Mouse (Mus musculus): ENCODE data around the gene Susd4. TPM values are rescaled to one million over a fixed set of nuclear protein-coding genes. Genes with fewer than 3 reads are reported as not detected.

Gene Susd4
- polyA plus RNA-seq, 1 experiment from 2014 or later: 20.9 TPM

- no peak overlapping the region for H3K4me2 ChIP-seq
- H3K4me1 ChIP-seq (ENCODE audit: insufficient read depth): no peaks in the 10 kb centered on the region
- H3K27me3 ChIP-seq (ENCODE audit: insufficient read depth, low read length): no peaks in the 10 kb centered on the region
- no peak overlapping the region for H3K27ac ChIP-seq (ENCODE audit: low read depth)
- WGBS: 87% methylated on average over 1 of the region's 1 CpGs
- DNase-seq (no peak), ATAC-seq (ENCODE audit: insufficient read depth) (no peak)
- H3K9me3 ChIP-seq (ENCODE audit: low read depth, low read length): no peaks in the 10 kb centered on the region
- no peaks in the 10 kb centered on the region for H3K36me3 ChIP-seq (ENCODE audit: insufficient read depth)
- TF ChIP-seq CTCF (IDR thresholded peaks at IDR 0.05; ENCODE audit: low read depth): no peak
- no peak overlapping the region for H3K9ac ChIP-seq
- H3K4me3 ChIP-seq (ENCODE audit: low read depth, low read length): no peak overlapping the region
These were observed 86.4 kb downstream of the Susd4 start for GRCm38 (mm10) chr1:182850080-182850479.

DNA sequence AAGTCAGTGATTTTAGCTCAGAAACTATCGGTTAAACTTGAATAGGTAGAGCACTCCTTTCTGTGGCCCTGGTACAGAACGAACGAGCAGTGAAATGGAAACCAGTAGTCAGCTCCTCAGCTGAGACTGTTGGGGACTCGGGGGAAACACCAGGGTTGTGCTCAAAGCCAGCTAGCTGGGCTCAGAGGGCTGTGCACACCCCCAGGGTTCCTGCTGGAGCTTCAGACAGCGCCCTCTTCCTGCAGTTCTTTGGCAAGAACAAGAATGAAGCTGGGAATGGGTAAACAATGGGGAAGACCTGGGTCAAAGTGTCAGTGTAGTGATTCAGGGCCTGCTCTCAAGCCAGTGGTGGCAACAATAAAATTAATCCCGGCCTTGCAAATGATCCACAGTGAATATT lies 88.5 kb downstream of the Susd4 start:
- DNase-seq (peak; percentile 15), ATAC-seq (ENCODE audit: insufficient read depth) (no peak)
- no peak overlapping the region for H3K4me2 ChIP-seq
- no peak for TF ChIP-seq CTCF (IDR thresholded peaks at IDR 0.05; ENCODE audit: low read depth)
- no peak overlapping the region for H3K4me3 ChIP-seq (ENCODE audit: low read depth, low read length)
- H3K27me3 ChIP-seq (ENCODE audit: insufficient read depth, low read length): no peaks in the 10 kb centered on the region
- no peaks in the 10 kb centered on the region for H3K36me3 ChIP-seq (ENCODE audit: insufficient read depth)
- no peak overlapping the region for H3K27ac ChIP-seq (ENCODE audit: low read depth)
- H3K9ac ChIP-seq: no peak overlapping the region
- 53% methylated on average over 6 of the region's 6 CpGs for WGBS
- no peaks in the 10 kb centered on the region for H3K9me3 ChIP-seq (ENCODE audit: low read depth, low read length)
- no peaks in the 10 kb centered on the region for H3K4me1 ChIP-seq (ENCODE audit: insufficient read depth)

GRCm38 (mm10) chr1:182856636-182857035 lies 93.0 kb downstream of the Susd4 start:
- DNase-seq: no peak
- H3K27ac ChIP-seq (ENCODE audit: low read depth): no peak overlapping the region
- no peak for TF ChIP-seq CTCF (IDR thresholded peaks at IDR 0.05; ENCODE audit: low read depth)
- H3K4me2 ChIP-seq: no peak overlapping the region
- no peak overlapping the region for H3K4me3 ChIP-seq (ENCODE audit: low read depth, low read length)
- H3K36me3 ChIP-seq (ENCODE audit: insufficient read depth): no peaks in the 10 kb centered on the region
- no peak for ATAC-seq (ENCODE audit: insufficient read depth)
- no peak overlapping the region for H3K9ac ChIP-seq
- H3K9me3 ChIP-seq (ENCODE audit: low read depth, low read length): no peaks in the 10 kb centered on the region
- no peaks in the 10 kb centered on the region for H3K4me1 ChIP-seq (ENCODE audit: insufficient read depth)
- 71% methylated on average over 13 of the region's 13 CpGs for WGBS
- no peaks in the 10 kb centered on the region for H3K27me3 ChIP-seq (ENCODE audit: insufficient read depth, low read length)

GRCm38 (mm10) chr1:182861671-182862358 lies 98.2 kb downstream of the Susd4 start:
- no peak overlapping the region for H3K4me3 ChIP-seq (ENCODE audit: low read depth, low read length)
- WGBS: 28% methylated on average over 7 of the region's 7 CpGs
- ATAC-seq (ENCODE audit: insufficient read depth) (no peak), DNase-seq (no peak)
- TF ChIP-seq CTCF (IDR thresholded peaks at IDR 0.05; ENCODE audit: low read depth): no peak
- H3K9ac ChIP-seq: no peak overlapping the region
- no peaks in the 10 kb centered on the region for H3K9me3 ChIP-seq (ENCODE audit: low read depth, low read length)
- no peaks in the 10 kb centered on the region for H3K36me3 ChIP-seq (ENCODE audit: insufficient read depth)
- H3K27ac ChIP-seq (ENCODE audit: low read depth): no peak overlapping the region
- no peaks in the 10 kb centered on the region for H3K4me1 ChIP-seq (ENCODE audit: insufficient read depth)
- no peak overlapping the region for H3K4me2 ChIP-seq
- H3K27me3 ChIP-seq (ENCODE audit: insufficient read depth, low read length): no peaks in the 10 kb centered on the region

- no peak for ATAC-seq (ENCODE audit: insufficient read depth)
- Histone ChIP-seq H3K27ac (ENCODE audit: low read depth) (no peak overlapping the region), H3K4me2 (no peak overlapping the region), H3K27me3 (ENCODE audit: insufficient read depth, low read length) (no peaks in the 10 kb centered on the region), H3K9me3 (ENCODE audit: low read depth, low read length) (no peaks in the 10 kb centered on the region), H3K9ac (no peak overlapping the region), H3K4me3 (ENCODE audit: low read depth, low read length) (no peak overlapping the region), H3K4me1 (ENCODE audit: insufficient read depth) (no peaks in the 10 kb centered on the region), H3K36me3 (ENCODE audit: insufficient read depth) (no peaks in the 10 kb centered on the region)
- 63% methylated on average over 6 of the region's 6 CpGs for whole genome bisulfite sequencing
- no peak for TF ChIP-seq CTCF (IDR thresholded peaks at IDR 0.05; ENCODE audit: low read depth)
- DNase-seq: no peak
These were observed 99.7 kb downstream of the Susd4 start for GRCm38 (mm10) chr1:182863396-182863795.

- H3K4me3 ChIP-seq (ENCODE audit: low read depth, low read length): no peak overlapping the region
- H3K27ac ChIP-seq (ENCODE audit: low read depth): no peak overlapping the region
- no peak overlapping the region for H3K9ac ChIP-seq
- H3K36me3 ChIP-seq (ENCODE audit: insufficient read depth): no peaks in the 10 kb centered on the region
- no peak for ATAC-seq (ENCODE audit: insufficient read depth)
- H3K4me1 ChIP-seq (ENCODE audit: insufficient read depth): no peaks in the 10 kb centered on the region
- DNase-seq: no peak
- no peak overlapping the region for H3K4me2 ChIP-seq
- no peak for TF ChIP-seq CTCF (IDR thresholded peaks at IDR 0.05; ENCODE audit: low read depth)
- no peaks in the 10 kb centered on the region for H3K27me3 ChIP-seq (ENCODE audit: insufficient read depth, low read length)
- WGBS: 81% methylated on average over 3 of the region's 3 CpGs
- 0 out of 2 replicates have a peak, but pooled peaks cover 6% of the 10 kb centered on the region for H3K9me3 ChIP-seq (ENCODE audit: low read depth, low read length)
These were observed 104.2 kb downstream of the Susd4 start for GRCm38 (mm10) chr1:182867886-182868285.

GRCm38 (mm10) chr1:182868432-182869113 lies 104.9 kb downstream of the Susd4 start:
- H3K27me3 ChIP-seq (ENCODE audit: insufficient read depth, low read length): no peaks in the 10 kb centered on the region
- DNase-seq (peak; percentile 68), ATAC-seq (ENCODE audit: insufficient read depth) (peak; percentile 72)
- no peaks in the 10 kb centered on the region for H3K36me3 ChIP-seq (ENCODE audit: insufficient read depth)
- peak; percentile 59 for TF ChIP-seq CTCF (IDR thresholded peaks at IDR 0.05; ENCODE audit: low read depth)
- 58% methylated on average over 14 of the region's 14 CpGs for WGBS
- peak overlapping the region; percentile 4; the same call in 1 of the 2 replicates for H3K4me2 ChIP-seq
- H3K9me3 ChIP-seq (ENCODE audit: low read depth, low read length): 0 out of 2 replicates have a peak, but pooled peaks cover 6% of the 10 kb centered on the region
- H3K27ac ChIP-seq (ENCODE audit: low read depth): peak overlapping the region; percentile 64; the same call in 1 of the 2 replicates
- H3K9ac ChIP-seq: 0 out of 2 replicates have a peak overlapping the region, but pooled peaks have one; percentile 14
- no peaks in the 10 kb centered on the region for H3K4me1 ChIP-seq (ENCODE audit: insufficient read depth)
- no peak overlapping the region for H3K4me3 ChIP-seq (ENCODE audit: low read depth, low read length)
